Mouse (Mus musculus) embryonic facial prominence, embryonic 14.5 days (tissue): ENCODE measurements around the gene Accsl. TPM values are rescaled to one million over a fixed set of nuclear protein-coding genes. Genes with fewer than 3 reads are reported as not detected.

Experiments
- ATAC-seq: fragments of 200-750 bp; cut with Nextera tagmentation; 2 replicates; pipeline ENCODE4 v1.8.0; 2017; ENCODE audit warnings: low read depth, moderate number of reproducible peaks, moderate TSS enrichment
- DNase-seq: peaks from one replicate; pipeline ENCODE4 v3.0.0-alpha.2; 2015; ENCODE audit warnings: low spot score
- H3K27ac ChIP-seq: fragments of 300-500 bp; sonication (generic); replicated peaks from 2 replicates; pipeline ENCODE4 v1.5.1; 2014; ENCODE audit warnings: low read depth, mild to moderate bottlenecking, low read length, moderate library complexity
- H3K27me3 ChIP-seq: fragments of 300-500 bp; sonication (generic); replicated peaks from 2 replicates; pipeline ENCODE4 v1.6.1; 2014; ENCODE audit warnings: low read length; ENCODE audit not compliant: control insufficient read depth, insufficient read depth
- H3K36me3 ChIP-seq: fragments of 300-500 bp; sonication (generic); 2 replicates; pipeline ENCODE4 v1.6.1; 2014; ENCODE audit warnings: low read length, mixed read lengths; ENCODE audit not compliant: control insufficient read depth, insufficient read depth
- H3K4me1 ChIP-seq: fragments of 300-500 bp; sonication (generic); 2 replicates; pipeline ENCODE4 v1.6.1; 2014; ENCODE audit warnings: antibody characterized with exemption, low read length; ENCODE audit not compliant: control insufficient read depth, insufficient read depth
- H3K4me2 ChIP-seq: fragments of 300-500 bp; sonication (generic); 2 replicates; pipeline ENCODE4 v1.6.1; 2014; ENCODE audit warnings: low read depth, mild to moderate bottlenecking, low read length, moderate library complexity, mixed read lengths
- H3K4me3 ChIP-seq: fragments of 300-500 bp; sonication (generic); 2 replicates; pipeline ENCODE4 v1.5.1; 2014; ENCODE audit warnings: low read depth, mild to moderate bottlenecking, low read length
- H3K9ac ChIP-seq: fragments of 300-500 bp; sonication (generic); 2 replicates; pipeline ENCODE4 v1.6.1; 2014; ENCODE audit warnings: low read depth, mild to moderate bottlenecking, low read length, moderate library complexity, mixed read lengths
- H3K9me3 ChIP-seq: fragments of 300-500 bp; sonication (generic); 2 replicates; pipeline ENCODE4 v1.6.1; 2016; ENCODE audit warnings: low read length; ENCODE audit not compliant: control insufficient read depth
- WGBS: fragments of 180-500 bp; shearing (Covaris S2); extraction: QIAGEN DNeasy Blood & Tissue Kit; methylation state at CpG from one replicate; pipeline ENCODE4 v1.1.7; 2014; 5-methylcytosine and 5-hydroxymethylcytosine counted together
- polyA plus RNA-seq: library from polyadenylated mRNA; unstranded; fragments of >200 nt; fragmentation: Nextera tagmentation; extraction: Ambion mirVana; gene quantifications from 2 replicates; pipeline ENCODE4 v1.2.1, GENCODE M21; 2014

Gene Accsl
- polyA plus RNA-seq, 1 experiment from 2014 or later, result 0.53 TPM

DNA sequence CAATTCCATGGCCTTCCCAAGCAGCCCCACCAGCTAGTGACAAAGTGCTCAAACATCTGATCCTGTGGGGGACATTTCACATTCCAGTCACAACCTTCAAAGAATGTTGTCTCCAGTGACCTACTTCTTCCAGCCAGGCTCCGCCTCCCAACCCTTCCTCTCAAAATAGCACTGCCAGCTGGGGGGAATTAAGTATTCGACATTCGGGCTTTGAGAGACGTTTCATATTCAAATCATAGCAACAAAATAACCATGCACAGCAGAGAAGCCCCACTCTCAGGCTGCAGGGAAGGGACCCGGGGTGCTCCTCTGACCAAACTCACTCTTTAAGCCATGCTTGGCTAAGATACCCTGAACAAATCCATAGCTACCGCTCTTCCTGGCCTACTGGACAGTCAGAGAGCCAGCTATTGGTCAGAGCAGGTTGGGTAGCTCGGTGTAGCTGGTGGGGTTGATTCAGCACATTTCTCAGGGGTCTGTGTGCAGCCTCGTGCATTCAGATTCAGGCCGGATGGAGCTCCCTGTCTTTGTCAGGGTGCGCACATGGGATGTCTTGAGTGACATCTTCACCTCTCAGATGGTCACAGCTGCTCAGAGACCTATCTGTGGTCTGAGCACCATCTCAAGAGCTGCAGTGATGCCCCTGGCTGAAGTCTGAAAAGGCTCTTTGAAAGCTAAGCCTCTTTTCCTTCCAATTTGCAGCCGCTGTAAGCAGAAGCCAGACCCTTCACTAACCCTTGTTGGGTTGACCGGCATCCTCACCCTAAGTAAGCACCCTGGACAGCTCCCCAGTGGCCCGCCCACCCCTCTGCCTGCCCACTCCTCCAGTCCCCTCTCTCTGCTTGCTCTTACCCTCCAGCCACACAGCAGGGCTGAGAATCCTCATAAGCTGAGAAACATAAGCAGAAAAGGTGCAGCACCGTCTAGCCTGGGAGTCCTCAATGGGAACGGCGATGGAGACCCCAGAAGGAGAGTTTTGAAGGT, 30.7 kb upstream of the Accsl start:
- H3K9me3 ChIP-seq, result no peaks in the 10 kb centered on the region
- no peak overlapping the region for H3K4me2 ChIP-seq
- no peak overlapping the region for H3K4me3 ChIP-seq
- no peak overlapping the region for H3K27ac ChIP-seq
- H3K36me3 ChIP-seq, result no peaks in the 10 kb centered on the region
- H3K27me3 ChIP-seq, result no peaks in the 10 kb centered on the region
- ATAC-seq (no peak), DNase-seq (peak; percentile 28)
- H3K4me1 ChIP-seq, result peaks cover 5% of the 10 kb centered on the region; the same call in 1 of the 2 replicates
- WGBS, result 40% methylated on average over 16 of the region's 16 CpGs
- H3K9ac ChIP-seq, result no peak overlapping the region

- 19% methylated on average over 9 of the region's 9 CpGs for WGBS
- no peaks in the 10 kb centered on the region for H3K9me3 ChIP-seq
Measured at GRCm38 (mm10) chr2:93891611-93892280, 22.8 kb upstream of the Accsl start.

DNA sequence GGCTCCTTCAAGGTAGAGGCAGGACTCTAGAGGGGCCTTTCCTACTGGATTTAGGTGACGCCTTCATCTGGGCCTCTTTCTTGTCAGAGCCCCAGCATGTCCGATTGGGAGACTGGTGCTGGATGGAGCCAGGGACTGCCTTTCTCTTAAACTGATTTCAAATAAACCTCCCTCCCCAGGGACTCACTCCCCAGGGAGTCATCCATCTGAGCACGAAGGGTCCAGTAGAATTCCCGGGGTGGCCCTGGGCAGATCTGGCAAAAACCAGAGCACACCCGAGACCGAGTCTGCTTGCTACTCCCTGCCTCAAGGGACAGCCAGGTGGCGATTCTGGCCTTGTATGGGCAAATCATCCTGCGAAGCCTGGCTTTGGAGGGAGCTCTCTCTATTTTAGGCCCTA, 21.2 kb upstream of the Accsl start:
- Histone ChIP-seq H3K4me3 (no peak overlapping the region), H3K4me2 (no peak overlapping the region), H3K27me3 (no peaks in the 10 kb centered on the region), H3K36me3 (no peaks in the 10 kb centered on the region), H3K4me1 (peaks cover 9% of the 10 kb centered on the region), H3K9me3 (no peaks in the 10 kb centered on the region), H3K27ac (no peak overlapping the region), H3K9ac (no peak overlapping the region)
- DNase-seq (no peak), ATAC-seq (no peak)
- 69% methylated on average over 8 of the region's 8 CpGs for WGBS

More at GRCm38 (mm10) chr2:93891611-93892280, 22.8 kb upstream of the Accsl start:
- Histone ChIP-seq H3K27me3 (no peaks in the 10 kb centered on the region), H3K4me1 (peaks cover 9% of the 10 kb centered on the region), H3K4me2 (no peak overlapping the region), H3K9ac (no peak overlapping the region), H3K4me3 (no peak overlapping the region), H3K36me3 (no peaks in the 10 kb centered on the region), H3K27ac (peak overlapping the region; percentile 12; the same call in 1 of the 2 replicates)
- peak; percentile 95 for ATAC-seq
- peak; percentile 91 for DNase-seq

GRCm38 (mm10) chr2:93889071-93889470, 20.1 kb upstream of the Accsl start:
- 80% methylated on average over 7 of the region's 7 CpGs for WGBS

GRCm38 (mm10) chr2:93888366-93888765, 19.4 kb upstream of the Accsl start:
- H3K27ac ChIP-seq, result no peak overlapping the region
- H3K4me3 ChIP-seq, result no peak overlapping the region
- DNase-seq (no peak), ATAC-seq (no peak)
- H3K27me3 ChIP-seq, result no peaks in the 10 kb centered on the region
- no peak overlapping the region for H3K4me2 ChIP-seq
- H3K9ac ChIP-seq, result no peak overlapping the region
- peaks cover 9% of the 10 kb centered on the region for H3K4me1 ChIP-seq
- 79% methylated on average over 6 of the region's 6 CpGs for WGBS
- no peaks in the 10 kb centered on the region for H3K9me3 ChIP-seq
- no peaks in the 10 kb centered on the region for H3K36me3 ChIP-seq

More at GRCm38 (mm10) chr2:93889071-93889470, 20.1 kb upstream of the Accsl start:
- H3K9me3 ChIP-seq, result no peaks in the 10 kb centered on the region
- ATAC-seq (no peak), DNase-seq (no peak)
- H3K4me1 ChIP-seq, result peaks cover 9% of the 10 kb centered on the region
- H3K36me3 ChIP-seq, result no peaks in the 10 kb centered on the region
- no peak overlapping the region for H3K4me3 ChIP-seq
- no peak overlapping the region for H3K27ac ChIP-seq
- H3K9ac ChIP-seq, result no peak overlapping the region
- H3K27me3 ChIP-seq, result no peaks in the 10 kb centered on the region
- H3K4me2 ChIP-seq, result no peak overlapping the region

DNA sequence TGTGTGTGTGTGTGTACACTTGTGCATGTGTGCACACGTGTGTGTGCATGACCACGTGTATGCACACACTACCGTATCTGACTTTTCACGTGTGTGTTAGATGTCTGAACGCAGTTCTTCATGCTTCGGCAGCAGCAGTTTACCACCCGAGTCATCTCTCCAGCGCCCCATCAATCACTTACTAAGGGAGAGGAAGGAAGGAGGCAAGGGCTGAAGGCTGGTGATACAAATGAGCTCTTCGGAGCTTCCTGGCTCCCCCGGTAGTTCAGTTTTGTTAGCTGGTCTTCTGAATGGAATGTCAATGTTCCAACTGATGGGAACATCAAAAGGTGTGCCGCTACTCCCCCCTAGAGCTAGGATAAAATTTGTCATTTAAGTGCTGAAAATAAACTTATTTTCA, 18.3 kb upstream of the Accsl start:
- H3K27me3 ChIP-seq, result no peaks in the 10 kb centered on the region
- H3K9me3 ChIP-seq, result no peaks in the 10 kb centered on the region
- no peak overlapping the region for H3K4me3 ChIP-seq
- 69% methylated on average over 11 of the region's 11 CpGs for WGBS
- no peak for ATAC-seq
- H3K36me3 ChIP-seq, result no peaks in the 10 kb centered on the region
- H3K9ac ChIP-seq, result no peak overlapping the region
- H3K4me1 ChIP-seq, result peaks cover 9% of the 10 kb centered on the region
- H3K4me2 ChIP-seq, result no peak overlapping the region
- H3K27ac ChIP-seq, result no peak overlapping the region
- no peak for DNase-seq

DNA sequence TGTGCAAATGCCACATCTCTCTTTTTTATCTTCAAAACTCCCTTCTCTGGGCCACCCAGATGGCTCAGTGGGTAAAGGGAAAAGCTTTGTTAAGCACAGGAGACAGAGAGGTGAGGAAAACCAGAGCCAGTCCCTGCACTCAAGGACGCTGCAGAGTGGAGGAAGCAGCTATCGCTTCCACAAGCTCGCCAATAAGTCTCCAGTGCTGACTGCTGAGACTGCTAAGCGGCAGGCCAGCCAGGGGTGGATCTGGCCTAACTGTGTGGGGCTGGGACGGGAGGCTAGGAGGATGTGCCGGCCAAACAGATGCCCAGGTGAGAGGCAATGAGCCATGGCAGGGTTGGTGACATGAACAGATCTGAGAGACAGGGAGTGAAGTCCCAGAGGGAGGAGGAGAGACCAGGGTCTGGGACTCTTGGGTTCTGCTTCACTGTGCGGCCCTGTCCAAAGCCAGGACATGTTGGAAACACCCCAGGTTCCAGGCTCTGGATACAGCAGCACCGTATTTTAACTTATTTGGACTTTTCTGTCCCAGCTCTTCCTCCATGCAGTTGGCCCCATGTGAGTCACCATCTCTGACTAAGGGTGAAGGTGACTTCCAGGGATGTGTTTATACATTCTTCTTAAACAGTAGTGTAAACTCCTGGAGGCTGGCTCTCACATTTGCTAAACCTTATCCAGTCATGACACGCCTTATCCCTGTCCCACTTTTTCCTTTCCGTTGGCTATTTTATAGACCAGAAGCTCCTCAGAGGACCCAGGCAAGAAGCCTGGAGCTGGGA, 17.2 kb upstream of the Accsl start:
- no peak for DNase-seq
- Histone ChIP-seq H3K4me1 (peaks cover 3% of the 10 kb centered on the region; the same call in 1 of the 2 replicates), H3K9ac (no peak overlapping the region), H3K4me3 (no peak overlapping the region), H3K9me3 (no peaks in the 10 kb centered on the region), H3K36me3 (no peaks in the 10 kb centered on the region), H3K27ac (no peak overlapping the region), H3K27me3 (no peaks in the 10 kb centered on the region), H3K4me2 (no peak overlapping the region)
- WGBS, result 56% methylated on average over 10 of the region's 10 CpGs
- no peak for ATAC-seq

DNA sequence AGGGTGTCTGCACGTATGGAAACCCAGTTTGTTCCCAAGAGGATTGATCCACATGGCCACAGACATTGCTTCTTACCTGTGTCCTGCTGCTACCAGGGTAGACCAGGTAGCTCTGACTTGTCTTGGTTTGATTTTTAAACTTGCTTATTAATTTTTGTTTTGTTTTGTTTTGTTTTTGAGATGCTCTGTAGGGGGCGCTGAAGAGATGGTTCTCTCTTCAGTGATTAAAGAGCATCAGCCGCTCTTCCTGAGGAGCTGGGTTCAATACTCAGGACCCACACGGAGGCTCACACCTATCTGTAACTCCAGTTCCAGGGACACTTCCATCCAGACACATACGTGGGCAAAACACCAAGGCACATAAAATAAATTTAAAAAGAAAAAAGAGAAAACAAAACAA, 14.1 kb upstream of the Accsl start:
- H3K4me1 ChIP-seq, result peaks cover 3% of the 10 kb centered on the region; the same call in 1 of the 2 replicates
- H3K4me2 ChIP-seq, result no peak overlapping the region
- no peak overlapping the region for H3K4me3 ChIP-seq
- H3K27me3 ChIP-seq, result no peaks in the 10 kb centered on the region
- ATAC-seq, result no peak
- no peaks in the 10 kb centered on the region for H3K36me3 ChIP-seq
- no peaks in the 10 kb centered on the region for H3K9me3 ChIP-seq
- 54% methylated on average over 5 of the region's 5 CpGs for WGBS
- H3K27ac ChIP-seq, result no peak overlapping the region
- no peak overlapping the region for H3K9ac ChIP-seq
- no peak for DNase-seq
